Mouse (Mus musculus) urinary bladder, postnatal 14 days (tissue): ENCODE results near the gene Smg6.

ENCODE experiments used
- DNase-seq: peaks from one replicate; pipeline ENCODE4 v3.0.0; 2021; ENCODE audit warnings: low spot score

Gene Smg6

DNA sequence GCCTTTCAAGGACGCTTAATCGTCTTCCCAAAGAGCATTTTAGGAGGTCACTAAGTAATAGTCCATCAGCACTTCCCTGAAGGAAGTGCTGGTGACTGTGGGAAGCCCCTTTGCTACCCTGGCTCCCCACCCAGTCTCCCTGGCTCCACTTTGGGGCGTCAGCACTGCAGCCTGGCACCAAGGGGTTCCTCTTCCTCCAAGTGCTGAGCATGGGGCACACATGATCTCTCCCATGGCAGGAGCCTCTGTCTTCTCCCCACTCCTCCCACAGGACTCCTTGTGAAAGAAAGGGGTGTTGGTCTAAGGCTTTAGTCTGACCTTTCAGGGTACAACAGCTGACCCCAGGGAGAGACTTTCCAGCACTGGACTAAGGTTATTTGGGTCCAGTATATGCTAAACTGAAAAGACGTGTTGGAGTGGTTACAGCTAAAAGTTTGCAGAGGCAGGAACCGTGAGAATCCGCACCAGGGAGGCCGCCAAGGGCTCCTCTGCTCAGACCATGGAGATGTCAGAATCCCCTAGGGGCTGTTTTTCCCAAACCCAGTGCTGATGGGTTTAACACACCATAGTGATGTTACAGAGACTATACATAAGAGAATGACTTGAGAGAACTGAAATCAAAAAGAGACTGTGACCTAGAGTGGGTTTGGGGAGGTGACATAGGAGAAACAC is 122.2 kb downstream of the Smg6 start:
- no peak for DNase-seq

DNA sequence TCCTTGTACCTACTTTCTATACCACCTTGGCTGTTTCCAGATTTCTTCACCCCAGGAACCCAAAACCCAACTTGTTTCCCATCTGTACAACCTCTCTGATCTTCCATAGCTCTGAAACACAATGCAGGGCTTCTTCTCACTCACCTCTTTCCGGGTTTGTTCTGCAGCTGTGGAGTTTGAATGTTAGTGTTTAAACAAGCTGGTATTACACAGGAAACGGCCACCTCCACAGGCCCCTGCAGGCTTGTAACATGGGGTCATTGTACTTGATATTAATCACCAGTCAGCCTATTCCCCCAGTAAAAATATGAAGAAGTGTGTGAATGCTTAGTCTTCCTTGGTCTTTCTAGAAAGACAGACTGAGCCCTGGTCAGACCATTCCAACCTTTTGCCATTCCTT is 123.5 kb downstream of the Smg6 start:
- DNase-seq, result no peak

DNA sequence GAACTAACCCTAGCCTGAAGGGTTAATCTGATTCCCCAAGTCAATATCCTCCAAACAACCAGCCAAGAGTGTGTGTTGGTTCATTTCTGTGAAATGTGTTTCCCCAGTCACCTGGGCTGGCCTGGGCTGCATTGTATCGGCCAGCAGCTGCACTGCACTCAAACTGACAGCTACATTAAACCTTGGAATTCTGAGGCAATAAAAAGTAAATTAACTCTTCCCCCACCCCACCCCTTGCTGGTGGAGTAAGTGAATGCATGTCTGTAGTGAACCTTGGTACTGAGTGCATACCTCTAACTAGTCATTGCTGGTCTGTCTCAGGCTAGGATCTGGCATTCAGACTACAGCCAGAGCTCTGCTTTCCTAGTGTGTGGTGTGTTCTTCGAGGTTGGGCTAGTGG is 124.2 kb downstream of the Smg6 start:
- DNase-seq, result no peak

DNA sequence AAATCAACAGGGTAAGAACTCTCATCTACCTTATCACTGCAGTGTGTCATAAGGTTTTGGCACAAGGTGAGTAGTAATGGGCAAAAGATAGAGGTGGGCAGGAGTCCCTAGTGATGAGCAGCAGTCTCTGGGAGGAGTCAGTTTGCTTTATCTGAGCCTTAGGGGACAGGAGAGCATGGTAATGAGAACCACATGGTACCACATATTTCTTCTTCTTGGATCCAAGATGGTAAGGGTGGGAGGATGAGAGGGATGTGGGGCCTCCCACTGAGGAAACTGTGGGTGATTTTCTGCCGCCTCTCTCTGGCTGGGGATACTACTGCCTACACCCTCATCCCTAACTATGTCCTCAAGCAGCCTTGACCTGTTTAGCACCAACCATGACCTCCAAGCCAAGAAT is 125.6 kb downstream of the Smg6 start:
- DNase-seq, result no peak

DNA sequence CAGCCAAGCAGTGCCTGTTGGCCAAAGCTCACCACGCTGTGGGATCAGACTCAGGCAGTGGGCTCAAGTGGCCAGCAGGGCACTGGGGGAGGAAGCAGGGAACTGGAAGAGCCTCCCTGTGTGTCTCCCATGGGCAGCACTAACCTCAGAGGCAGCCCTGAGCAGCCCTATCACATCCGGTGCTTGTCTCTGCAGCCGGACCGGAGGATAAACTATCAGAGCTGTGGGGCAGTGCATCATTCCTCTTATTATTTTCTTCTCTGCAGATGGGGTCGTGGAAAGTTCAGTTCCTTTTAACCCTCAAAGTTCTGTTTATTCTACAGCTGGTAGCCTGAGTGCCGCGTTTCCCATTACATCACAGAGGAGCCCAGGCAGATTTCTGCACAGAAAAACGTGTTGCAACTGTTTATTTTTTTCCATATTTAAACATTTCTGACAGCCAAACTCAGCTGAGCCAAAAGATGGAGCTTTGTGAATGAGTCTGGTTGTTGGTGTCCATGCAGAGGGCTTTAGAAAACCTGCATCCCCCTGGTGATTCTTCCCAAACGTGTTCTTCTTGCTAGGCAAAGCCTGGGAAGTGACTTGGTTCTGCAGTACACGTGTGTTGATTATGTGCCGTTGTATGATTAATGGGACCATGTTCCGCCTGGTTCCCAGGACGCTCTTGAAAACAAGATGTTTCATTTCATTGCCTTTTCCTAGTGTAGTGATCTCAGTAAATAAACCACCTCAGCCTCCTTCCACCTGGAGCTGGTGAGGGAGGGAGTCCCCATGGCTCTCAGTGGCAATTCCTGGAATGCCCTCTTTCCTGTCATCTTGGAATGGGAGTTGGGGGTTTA is 126.3 kb downstream of the Smg6 start:
- peak; percentile 38 for DNase-seq

DNA sequence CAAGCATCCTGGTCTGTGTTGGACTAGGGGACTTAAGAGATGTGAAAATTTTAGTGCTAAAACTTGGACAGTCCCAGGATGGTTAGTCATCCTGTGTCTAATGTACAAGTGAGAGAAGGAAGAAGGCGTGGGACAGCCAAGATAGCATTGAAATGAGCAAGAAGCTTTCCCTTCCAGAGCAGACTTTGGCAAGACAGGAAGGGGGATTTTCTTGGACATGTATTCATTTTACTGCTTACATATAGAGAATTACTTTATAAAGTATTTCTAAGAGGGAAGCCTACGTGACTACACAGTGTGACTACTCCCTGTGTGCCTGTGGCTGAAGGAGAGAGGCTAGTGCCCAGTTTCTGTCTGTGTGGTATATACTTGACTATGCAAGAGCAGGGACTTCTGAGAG is 127.4 kb downstream of the Smg6 start:
- no peak for DNase-seq

DNA sequence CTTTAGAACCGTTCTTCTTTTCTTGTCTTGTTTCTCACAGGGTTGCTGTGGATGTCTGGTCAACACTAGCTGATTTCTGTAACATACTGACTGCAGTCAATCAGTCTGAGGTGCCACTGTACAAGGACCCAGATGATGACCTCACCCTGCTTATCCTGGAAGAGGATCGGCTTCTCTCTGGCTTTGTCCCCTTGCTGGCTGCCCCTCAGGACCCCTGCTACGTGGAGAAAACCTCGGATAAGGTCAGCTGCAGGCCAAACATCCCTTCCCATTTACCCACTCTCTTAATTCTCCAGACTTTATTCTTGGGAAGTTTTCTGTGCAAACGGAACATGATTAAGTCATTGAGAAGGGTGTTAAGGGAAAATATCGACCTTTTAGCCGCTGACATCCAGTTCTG is 128.1 kb downstream of the Smg6 start:
- DNase-seq, result no peak

DNA sequence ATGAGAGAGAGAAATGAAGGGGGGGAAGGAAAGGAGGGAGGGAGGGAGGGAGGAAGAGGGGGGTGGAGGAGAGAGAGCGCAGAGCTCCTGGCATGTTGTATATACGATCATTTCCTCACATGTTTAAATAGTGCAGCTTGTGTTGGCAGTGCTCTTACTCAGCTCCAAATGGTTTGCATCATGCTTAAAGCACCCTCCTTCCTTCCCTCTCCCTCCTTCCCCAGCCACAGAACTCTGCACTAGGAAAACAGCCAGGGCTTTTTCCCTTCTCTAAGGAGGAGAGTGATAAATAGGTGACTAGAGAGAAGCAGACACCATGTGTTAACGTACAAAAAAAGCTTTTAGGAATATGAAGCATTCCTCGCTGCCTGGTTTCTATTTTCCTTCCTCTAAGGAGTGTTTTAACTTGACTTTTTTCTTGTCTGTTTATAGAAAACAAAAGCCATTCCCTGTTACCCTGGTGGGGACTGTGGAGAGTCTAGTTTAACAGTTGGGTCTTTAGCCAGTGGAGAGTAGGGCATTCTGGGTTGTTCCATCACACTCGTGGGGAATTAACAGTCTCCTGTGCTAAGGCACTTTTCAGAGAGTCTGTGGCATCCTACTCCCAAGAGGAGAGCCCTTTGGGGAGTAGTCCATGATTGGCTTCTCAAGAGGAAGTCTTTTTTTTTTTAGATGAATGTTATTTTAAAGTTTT is 128.7 kb downstream of the Smg6 start:
- peak; percentile 42 for DNase-seq

DNA sequence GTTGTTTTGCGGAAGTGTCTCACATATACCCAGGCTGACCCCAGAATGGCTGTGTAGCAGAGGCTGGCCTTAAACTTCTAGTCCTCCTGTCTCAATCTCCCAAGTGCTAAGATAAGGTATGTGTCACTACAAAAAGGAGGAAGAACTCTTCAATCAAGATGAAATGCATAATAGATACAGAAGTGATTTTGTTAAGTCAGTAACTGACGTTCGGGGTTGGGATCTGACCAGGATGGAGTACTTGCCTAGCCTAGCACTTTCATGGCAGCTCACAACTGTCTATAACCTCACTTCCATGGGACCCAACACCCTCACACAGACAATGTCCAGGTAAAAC is 129.2 kb downstream of the Smg6 start:
- DNase-seq, result no peak

DNA sequence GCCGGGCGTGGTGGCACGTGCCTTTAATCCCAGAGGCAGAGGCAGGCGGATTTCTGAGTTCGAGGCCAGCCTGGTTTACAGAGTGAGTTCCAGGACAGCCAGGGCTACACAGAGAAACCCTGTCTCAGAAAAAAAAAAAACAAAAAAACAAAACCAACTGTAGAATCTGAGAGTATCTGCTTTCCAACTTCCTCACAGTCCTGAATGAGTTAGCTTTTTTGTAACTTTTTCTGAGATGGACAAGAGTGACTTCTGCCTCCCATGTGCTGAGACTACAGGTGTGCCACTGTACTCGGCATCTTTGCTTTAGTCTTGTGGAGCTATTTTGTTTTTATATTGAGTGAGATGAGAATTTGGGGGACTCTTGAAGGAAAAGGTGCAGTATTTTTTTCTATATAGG is 137.0 kb downstream of the Smg6 start:
- no peak for DNase-seq

DNA sequence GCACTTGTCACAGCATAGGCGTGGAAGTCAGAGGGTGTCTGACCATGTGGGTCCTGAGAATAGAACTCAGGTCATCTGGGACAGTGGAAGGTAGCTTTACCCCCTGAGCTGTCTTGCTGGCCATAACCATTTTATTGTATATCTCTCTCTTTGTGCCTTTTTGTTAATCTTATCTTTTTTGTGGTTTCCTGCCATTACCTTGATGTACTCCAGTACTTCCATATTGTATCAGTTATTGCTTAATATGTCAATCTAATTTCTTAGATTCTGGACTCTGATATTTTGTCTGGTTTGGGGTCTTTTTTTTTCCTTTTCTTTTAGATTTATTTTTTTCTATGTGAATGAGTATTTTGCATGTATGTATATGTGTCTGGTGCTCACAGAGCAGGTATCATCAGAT is 138.6 kb downstream of the Smg6 start:
- no peak for DNase-seq

DNA sequence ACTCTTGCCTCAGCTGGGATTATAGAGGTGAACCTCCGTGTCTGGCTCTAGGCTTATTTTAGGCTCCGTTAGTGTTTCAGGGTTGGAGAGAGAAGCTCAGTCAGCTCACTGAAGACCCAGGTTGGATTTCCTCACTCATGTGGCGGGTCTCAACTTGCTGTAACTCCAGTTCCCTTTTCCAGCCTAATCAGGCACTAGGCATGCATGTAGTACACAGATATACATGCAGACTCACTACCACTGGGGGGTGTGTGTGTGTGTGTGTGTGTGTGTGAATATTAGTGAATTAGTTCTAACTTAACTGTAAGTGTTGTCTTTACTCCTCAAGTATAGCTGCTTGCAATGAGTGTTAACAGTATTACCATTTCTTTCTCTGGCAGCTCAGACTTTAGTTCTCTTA is 145.7 kb downstream of the Smg6 start:
- no peak for DNase-seq

DNA sequence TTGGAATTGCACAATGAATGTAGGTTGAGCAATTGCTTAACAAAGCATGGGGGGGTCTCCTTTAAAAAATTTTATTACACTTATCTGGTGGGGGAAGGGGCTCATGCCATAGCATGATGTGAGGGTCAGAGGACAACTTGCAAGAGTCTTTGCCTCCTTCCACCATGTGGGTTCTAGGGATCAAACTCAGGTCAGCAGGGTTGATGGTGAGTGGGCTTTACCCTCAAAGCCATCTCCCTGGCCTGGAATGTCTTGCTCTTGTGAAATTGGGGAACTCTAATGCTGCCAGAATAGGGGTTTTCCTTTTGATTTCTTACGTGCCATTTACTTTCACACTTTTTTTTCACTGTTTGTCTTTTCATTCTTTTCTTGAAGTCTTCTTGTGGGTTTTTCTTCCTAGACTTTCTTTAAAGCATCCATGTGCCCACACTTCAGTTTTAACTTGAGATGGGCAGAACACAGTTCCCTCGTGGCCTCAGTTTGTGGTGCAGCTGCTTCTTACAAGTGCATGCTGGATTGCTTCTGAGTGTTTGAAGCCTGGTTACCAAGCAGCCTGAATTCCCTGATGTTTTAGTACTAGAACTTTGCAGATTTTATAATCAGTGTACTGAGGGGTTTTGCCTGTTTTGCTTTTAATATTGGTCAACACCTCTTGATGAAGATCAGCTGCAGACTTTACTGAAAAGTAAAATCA is 147.5 kb downstream of the Smg6 start:
- DNase-seq, result no peak

DNA sequence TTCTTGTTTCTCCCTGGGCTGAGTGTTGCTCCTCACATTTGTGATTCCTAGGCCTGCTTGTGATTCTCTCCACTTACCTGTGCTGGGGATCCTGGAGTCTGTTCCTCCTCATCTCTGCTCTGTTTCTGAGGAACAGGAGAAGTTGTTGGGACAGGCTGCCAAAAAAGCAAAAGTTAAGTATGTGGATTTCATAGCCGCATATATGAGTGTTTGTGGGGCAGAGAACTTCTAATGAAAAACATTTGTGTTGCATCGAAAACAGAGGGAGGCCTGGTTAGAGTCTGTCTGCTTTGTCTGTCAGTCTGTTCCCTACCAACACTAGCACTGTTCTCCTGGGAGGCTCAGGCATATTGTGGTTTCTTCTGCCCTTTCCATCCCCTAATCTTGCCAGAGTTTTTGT is 148.1 kb downstream of the Smg6 start:
- DNase-seq, result no peak

DNA sequence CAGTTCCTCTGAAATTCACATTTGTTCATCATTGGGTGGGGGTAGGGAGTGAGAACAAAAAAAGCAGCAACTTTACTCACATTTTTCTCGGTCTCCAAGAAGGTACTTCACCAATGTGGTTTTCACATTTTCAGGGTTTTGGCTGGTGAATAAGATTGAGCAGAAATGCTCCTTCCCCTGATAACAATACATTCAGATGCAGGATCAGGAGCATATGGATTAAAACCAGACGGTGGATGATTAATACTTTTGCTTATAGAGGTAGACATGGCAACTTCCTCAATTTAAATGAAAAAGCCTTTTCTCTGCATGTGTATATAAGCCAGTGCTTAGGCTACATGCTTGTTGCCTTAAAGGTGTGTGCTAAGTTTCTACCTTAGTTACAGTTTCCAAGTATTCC is 148.9 kb downstream of the Smg6 start:
- DNase-seq, result no peak

DNA sequence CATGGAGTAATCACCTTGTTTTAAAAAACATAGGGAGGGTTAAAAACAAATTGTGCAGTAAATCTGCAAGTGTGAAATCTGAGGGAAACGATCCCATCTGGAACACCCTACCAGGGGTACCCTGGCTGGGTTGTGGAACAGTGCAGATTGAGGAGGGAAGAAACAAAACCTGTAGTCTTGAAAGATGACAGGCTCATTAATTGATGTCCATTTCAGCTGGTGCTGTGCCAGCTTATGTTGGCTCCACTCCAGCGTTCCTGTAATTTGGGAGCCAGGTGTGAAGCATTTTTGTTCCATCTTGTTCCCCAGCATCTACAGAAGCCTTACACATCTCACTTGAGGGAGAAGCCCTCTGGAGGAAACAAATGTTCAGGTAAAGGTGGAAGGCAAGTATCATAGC is 153.0 kb downstream of the Smg6 start:
- no peak for DNase-seq

DNA sequence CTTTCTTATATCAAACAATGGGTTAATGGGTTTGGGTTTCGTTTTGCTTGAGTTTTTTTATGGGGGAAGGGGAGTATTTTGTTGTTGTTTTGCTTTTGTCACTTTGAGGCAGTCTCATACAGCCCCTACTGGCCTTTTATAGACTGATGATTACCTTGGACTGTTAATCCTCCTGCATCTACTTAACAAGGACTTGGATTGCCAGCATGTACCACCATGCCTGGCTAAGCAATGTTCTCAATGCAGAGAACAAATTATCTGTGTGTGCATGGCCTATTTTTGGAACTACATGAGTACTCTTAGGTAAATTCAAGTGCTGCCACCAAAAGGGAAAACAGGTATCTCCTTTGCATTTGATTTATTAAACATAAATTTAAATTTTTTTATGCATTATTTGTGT is 157.4 kb downstream of the Smg6 start:
- no peak for DNase-seq

DNA sequence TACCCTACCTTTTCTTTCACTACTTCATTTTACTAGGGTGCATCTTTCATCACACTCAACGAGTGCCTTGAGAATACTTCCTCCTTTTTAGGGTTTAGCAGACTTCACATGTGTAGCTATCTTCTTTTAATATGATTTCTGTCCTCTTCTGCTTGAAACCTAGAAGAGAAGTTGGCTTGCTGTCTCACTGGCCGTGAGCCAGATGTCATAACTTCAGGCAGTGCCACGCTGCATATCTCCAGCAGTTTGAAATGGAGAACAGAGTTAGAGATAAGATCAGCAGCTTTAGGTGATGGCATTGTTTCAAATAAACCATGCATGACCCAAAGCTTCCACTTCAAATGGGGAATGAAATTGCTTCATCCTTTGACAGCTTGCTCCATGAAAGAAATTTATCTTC is 166.5 kb downstream of the Smg6 start:
- DNase-seq, result peak; percentile 65

DNA sequence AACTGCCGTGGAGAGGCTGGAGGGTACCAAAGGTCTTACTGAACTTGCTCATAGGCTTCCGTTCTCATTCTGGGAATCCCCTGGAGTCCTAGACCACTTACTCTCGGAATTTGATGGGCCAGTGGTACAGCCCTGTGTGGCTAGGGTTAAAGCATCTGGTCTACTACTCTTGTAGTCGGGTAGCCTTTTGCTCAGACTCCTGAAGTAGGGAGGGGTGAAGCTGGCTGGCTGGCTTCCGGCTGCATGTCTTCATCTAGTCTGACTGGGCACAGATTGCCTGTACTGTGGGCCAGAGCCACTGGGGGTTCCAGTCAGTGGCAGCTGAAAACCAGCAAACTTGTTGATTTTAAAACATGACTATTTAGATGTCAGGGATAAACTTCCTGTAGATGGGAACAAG is 167.0 kb downstream of the Smg6 start:
- peak; percentile 57 for DNase-seq

DNA sequence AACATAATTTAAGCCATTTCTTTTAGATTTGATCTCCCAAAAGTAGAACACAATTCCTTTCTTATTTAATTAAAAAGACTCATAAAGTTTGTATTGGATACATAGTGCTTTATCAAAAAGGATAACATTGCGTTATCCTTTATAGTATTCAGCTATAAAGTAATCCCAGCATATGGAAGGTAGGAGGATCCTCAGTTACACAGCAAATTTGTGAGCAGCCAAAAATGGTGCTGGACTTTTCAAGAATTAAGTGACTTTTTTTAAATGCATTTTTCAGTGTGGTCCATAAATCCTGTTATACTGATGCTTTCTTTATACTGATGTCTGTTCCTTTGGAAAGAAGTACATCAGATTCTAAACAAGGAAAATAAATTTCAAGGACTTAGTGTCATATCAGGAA is 169.1 kb downstream of the Smg6 start:
- no peak for DNase-seq

DNA sequence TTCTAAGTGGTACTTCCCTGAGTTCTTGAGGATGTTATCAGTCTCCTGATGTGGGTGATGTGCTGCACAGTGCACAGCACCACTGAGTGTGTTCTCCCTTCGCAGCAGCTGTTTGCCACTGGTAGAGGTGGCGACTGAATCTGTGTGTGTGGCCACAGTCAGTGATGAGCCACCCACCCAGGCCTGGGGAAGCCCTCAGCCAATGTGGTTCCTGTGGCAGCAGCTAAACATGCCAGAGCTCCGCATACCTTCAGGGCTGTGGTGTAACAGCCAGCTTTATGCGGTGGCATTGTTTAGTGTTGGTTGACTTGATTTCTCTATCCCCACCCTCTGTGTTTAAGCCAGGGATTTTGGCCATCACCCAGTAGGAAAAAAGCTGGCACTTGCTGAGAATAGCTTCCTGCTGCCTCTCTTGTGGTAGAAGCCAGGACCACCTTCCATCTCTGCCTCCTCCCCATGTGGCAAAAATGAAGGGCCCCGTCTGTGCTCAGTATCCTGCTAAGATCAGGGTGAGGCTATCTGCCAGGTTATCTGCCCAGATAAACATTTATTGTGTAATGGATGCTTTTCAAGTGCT is 177.2 kb downstream of the Smg6 start:
- no peak for DNase-seq

DNA sequence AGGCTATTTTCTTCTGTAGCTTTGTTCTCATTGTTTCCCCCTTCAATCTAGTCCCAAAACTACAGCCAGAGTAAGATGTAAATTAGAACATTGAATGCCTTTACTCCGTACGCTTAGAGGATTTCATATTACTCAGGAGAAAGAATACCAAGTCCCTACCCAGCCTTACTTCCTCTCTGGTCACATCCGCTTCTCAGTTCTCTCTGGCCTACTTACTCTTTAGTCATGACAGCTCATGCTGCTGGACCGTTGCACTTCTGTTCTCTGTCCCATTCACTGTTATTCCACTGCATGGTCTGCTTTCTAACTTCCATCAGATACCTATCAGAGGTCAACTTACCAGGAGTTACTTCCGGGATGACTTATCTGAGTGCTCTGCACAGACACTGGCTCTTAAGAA is 181.0 kb downstream of the Smg6 start:
- no peak for DNase-seq
